Mouse (Mus musculus): ENCODE measurements around the gene Mfn1.

Gene Mfn1

DNA sequence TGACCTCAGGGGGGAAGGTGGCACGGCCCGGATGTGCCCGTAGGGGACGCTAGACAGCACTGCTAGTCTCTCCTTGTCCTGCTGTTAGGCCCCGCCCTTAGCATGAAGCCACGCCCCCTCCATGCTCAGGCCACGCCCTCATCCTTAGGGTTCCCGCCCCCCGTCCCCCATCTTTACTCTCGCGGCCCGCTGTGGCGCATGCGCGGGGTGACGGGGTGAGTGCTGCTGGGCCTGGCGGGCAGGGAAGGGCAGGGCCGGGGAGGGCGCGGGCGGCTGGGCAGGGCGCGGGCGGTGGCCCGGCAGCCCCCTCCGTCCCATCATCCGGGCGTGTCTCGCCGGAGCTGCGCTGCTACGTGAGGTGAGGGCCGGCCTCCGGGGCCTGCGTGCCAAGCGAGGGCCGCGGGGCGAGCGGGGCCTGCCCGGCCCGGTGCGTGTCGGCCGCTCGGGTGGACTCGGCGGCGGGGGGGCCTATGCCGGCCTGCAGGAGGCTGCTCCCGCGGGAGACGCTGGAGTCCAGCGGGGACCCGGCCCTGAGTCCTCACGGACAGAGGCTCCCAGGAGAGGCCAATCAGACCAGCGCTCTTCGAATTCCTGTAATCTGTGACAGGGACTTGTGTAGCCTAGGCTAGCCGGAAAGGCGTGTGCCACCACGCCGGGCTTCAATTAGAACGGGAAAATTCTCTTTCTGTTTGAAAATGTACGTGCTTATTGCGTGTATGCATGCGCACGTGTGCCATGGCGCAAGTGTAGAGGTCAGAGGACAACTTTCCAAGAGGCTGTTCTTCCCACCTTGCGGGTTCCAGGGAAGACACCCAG, 18.7 kb upstream of the Mfn1 start:
- DNase-seq = peak; percentile 97

DNA sequence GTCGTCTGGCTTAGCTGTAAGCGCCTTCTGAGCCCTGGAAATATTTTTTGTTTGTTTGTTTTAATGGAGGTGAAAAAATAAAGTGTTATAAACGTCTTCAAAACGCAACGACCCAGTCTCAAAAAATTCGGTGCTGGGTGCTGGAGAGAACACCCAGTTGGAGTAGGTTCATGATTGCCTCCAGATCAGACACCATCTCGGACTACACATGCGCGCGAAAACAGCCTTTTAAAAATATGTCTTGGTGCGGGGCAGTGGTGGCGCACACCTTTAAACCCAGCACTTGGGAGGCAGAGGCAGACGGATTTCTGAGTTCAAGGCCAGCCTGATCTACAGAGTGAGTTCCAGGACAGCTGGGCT, 18.1 kb upstream of the Mfn1 start:
- DNase-seq = no peak

GRCm38 (mm10) chr3:32512686-32513284, 16.5 kb upstream of the Mfn1 start:
- DNase-seq = no peak

DNA sequence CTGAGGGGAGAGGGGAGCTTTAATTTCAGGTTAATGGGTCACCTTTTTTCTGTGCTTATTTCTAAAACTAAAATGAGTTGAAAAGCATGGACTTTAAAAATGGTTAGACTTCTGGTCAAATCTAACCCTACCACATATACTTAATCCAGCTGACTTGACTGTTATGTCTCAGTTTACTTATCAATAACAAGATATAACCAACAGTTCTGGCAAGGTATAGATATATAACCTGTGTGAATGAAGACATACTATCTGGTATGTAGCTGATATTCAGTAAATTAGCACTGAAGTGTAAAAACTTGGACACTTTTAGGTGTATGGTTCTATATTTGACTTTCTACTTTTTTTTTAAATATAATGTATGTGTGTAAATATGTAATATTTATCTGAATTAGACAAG, 15.7 kb upstream of the Mfn1 start:
- no peak for DNase-seq

GRCm38 (mm10) chr3:32527181-32527580, 2.1 kb upstream of the Mfn1 start:
- DNase-seq = no peak

DNA sequence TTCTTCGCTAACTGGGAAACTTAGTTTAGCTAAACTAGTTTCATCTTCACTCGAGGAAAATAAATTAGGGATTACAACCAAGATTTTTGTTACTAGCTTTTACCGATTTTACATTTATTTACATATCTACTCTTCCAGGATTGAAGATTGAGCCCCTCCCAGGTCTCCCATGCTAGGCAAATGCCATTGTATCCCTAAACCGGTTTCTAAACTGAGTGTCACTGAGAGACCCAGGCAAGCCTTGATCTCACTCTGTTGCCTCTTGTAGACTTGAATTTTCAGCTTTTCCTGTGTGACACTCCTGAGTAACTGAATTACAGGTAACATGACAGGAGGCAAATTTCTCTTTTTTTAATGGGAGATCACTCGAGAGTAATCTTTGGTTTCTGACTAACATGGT, 776 bp downstream of the Mfn1 start:
- no peak for DNase-seq

DNA sequence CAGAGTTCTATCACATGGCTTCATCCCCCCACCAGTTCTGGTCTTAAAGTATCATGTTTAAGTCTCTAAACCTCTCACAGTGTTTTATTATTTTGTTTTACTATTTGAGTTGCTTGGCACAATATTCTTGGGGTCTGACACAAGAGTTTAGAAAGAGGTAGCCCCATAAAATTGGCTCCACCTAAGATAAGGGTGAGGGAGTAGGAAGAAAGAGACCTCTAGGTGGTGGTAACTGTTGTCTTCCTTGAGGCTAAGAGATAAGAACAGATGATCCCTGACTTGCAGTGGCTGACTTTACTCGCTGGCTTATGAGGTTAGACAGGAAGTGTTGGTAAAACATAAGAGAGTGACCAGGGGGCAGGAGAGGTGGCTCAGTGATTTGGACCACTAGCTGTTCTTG, 6.4 kb downstream of the Mfn1 start:
- no peak for DNase-seq

GRCm38 (mm10) chr3:32537556-32537955, 8.3 kb downstream of the Mfn1 start:
- no peak for DNase-seq

DNA sequence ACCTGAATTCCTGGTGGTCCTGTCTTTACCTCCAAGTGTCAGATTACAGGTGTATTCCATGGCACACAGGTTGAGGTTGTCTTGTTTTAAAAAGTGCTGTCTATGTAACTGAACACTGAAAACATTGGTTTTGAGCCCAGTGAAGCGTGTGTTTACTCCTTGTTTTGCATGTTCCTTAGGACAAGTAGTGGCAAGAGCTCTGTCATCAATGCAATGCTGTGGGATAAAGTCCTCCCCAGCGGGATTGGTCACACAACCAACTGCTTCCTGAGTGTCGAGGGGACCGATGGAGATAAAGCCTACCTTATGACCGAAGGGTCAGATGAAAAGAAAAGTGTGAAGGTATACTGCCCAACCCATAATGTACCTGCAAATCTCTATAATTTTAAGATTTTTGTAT, 8.8 kb downstream of the Mfn1 start:
- no peak for DNase-seq

DNA sequence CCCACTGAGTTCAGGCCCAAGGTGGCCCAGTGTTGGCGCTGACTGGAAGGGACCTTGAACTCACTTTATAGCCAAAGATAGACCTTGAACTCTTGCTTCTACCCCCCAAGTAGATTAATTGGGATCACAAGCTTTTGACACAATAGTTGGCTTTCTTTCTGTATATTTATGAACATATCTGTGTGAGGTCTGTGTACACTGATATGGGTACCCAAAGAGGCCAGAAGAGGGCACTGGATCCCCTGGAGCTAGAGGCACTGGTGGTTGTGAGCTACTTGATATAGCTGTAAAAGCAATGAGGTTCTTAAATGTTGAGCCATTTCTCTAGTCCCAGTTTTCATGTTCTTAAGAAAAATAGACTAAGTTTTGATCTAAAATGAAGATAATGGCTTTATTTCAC, 23.8 kb downstream of the Mfn1 start:
- DNase-seq = peak; percentile 8

- DNase-seq = no peak
These were observed 34.1 kb downstream of the Mfn1 start for GRCm38 (mm10) chr3:32563401-32563800.

- DNase-seq = no peak
These were observed 43.8 kb downstream of the Mfn1 start for GRCm38 (mm10) chr3:32573086-32573485.

DNA sequence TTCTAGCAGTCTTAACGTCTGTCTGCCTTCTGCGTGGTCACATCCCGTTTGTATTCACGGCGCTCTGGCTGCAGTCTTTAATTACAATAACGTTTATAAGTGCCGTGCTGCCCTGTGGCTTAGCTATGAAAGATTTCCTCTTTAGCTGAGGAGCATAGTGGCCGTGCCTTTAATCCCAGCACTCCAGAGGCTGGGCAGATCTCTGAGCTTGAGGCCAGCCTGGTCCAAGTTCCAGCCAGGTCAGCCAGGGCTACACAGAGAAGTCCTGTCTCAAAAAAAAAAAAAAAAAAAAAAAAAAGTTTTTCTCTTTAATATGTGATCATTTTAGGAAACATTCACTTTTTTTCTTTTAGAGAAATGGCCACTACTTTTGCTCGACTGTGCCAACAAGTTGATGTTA, 44.6 kb downstream of the Mfn1 start:
- DNase-seq = no peak

GRCm38 (mm10) chr3:32575151-32575550, 45.9 kb downstream of the Mfn1 start:
- DNase-seq = no peak

DNA sequence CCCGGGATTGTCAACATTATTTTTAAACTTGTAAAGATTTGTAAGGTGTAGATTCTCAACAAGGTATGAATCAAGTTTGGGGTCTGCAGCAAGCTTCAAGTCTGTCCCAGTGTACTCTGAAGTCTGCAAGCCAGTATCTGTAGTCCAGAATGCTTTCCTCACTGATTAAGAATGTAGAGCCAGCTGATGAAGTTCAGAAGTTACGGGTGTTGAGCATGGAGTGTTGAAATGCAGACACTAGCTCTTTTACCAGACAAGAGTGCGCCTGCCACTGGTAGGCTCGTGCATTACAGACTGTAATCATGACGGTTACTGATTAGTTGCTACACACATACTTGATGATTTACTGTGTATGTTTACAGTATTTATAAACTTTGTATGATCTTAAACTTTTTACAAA, 49.5 kb downstream of the Mfn1 start:
- DNase-seq = no peak

DNA sequence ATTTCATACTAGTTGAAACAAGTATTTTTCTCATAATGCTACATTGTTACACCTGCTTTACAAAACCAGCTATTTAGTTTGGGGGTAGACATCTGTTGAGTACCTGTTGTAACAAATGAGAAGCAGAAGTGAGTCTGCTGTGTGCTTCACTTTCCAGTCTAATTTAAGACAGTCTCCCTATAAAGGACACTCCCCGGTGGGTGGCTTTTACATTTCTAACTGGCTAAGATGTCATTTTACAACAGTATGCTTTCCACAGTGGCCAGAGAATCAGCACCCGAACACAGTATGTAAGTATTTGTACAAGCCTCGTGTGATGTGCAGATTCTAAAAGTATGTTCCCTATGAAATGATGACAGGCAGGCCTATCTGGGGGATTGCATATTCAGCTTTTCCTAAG, 51.5 kb downstream of the Mfn1 start:
- DNase-seq = no peak

GRCm38 (mm10) chr3:32581911-32582310, 52.6 kb downstream of the Mfn1 start:
- DNase-seq = no peak

GRCm38 (mm10) chr3:32583489-32583888, 54.2 kb downstream of the Mfn1 start:
- DNase-seq = no peak

GRCm38 (mm10) chr3:32586274-32586673, 57.0 kb downstream of the Mfn1 start:
- DNase-seq = peak; percentile 18

DNA sequence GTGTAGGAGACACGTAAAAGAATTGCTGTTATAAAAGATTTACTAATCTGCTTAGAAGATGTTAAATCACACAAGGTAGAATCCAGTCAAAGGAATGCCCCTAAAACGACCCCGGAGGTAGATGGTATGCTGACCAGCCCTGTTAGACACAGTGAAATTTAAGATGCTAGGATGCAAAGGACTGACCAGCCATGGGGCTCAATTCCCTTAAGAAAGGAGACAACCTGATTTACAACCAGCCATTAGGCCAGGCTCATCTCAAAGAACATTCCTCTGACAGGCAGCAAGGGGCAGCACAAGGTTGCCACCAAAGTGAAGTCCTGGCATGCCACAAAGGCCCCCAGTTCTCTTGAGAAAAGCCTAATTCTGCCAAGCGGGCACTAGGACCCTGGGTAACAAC, 65.8 kb downstream of the Mfn1 start:
- no peak for DNase-seq

DNA sequence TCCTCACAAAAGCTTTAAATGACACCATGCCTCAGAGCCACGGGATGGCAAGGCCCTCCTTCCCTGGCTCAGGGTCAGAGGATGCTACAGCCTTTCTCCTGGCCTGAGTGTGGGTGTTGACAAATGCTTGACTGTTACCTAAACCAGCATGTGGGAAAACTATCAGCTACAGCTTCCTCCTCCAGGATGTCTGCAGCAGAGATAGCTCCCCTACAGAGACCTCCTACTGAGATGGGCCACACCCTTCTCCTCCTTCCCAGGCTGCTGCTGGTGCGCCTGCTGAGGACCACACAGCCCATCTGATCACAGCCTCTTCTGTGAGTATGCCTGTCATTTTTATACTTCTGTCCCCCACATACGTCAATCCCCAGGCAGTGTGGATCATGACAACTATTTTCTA, 70.1 kb downstream of the Mfn1 start:
- no peak for DNase-seq

DNA sequence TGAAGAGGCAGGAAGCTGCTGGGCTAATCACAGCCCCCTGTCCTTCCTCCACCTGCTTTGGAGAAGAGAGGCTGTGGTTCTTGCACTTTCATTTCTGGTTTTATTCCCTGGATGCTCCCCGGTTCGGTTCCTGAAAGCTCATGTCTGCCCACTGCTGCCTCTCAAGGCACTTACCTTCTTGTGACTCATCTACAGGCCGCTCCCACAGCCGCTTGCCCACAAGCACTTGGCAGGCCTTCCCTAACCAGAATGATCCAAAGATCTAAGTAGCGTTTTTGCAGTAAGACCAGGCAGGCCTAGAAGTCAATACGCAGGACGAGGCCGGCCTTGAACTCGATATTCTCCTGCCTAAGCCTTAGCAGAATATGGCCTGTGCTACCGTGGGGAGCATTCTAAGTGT, 71.8 kb downstream of the Mfn1 start:
- no peak for DNase-seq

DNA sequence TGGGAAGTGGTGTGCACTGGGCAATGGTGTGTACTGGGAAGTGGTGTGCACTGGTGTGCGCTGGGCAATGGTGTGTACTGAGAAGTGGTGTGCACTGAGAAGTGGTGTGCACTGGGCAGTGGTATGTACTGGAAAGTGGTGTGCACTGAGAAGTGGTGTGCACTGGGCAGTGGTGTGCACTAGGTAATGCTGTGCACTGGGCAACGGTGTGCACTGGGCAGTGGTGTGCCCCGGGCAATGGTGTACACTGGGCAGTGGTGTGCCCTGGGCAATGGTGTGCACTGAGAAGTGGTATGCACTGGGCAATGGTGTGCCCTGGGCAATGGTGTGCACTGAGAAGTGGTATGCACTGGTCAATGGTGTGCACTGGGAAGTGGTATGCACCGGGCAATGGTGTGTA, 80.0 kb downstream of the Mfn1 start:
- no peak for DNase-seq

DNA sequence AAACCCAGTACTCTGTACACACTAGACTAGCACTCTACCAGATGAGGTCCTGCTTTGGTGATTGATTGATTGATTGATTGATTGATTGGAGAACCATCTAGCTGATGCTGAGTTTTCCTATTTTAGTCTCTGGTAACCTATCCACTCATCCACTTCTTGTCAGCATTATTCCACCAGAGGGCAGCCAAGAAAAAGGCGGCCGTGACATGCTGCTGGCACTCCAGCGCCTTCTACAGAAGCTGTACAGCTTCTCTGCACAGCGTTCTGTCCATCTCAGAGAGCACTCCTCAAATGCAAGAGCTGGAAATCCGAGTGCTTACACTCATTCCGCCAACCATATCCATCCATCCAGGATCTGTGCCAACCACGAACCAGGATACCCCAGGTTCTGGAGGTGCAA, 81.3 kb downstream of the Mfn1 start:
- peak; percentile 65 for DNase-seq

DNA sequence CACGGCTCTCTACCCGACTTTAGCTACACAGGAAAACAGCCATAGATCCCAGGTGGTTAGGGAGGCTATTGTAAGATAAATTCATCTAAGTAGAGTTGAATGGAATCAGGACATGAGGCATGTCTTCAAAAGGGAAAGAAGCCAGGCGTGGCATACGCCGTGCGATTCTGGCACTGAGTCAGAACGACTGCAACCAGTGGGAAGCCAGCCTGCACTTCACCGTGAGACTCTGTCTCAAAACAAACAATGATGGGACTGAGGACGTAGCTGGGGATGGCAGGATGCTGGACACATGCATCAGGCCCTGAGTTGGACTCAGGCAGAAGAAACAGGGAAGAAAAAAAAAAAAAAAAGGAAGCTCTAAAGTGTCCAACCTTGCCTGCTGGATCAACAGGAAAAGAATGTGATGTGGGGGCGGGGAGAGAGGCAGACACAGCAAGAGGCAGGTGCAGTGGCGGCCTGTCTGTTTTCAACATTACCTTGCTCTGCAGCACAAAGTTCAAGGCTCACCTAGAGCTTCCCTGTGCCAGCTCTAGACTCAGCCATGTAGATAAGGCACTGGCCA, 82.4 kb downstream of the Mfn1 start:
- no peak for DNase-seq

Data from retina, postnatal 1 day (tissue).